Mouse (Mus musculus) left cerebral cortex, adult 2 months (tissue): ENCODE data around the gene Cald1. TPM values are rescaled to one million over a fixed set of nuclear protein-coding genes. Genes with fewer than 3 reads are reported as not detected.

Experiments
- DNase-seq, 2 experiments: peaks; one replicate each; pipeline ENCODE4 v3.0.0; 2021 to 2022; ENCODE audit warnings: low spot score in 2 of 2, mixed read lengths in 1 of 2; ENCODE audit errors: extremely low spot score in 1 of 2
- H3K27ac ChIP-seq: fragments of 200-600 bp; 2 replicates; pipeline ENCODE4 v1.8.1; 2022
- H3K4me3 ChIP-seq: fragments of 200-600 bp; 2 replicates; pipeline ENCODE4 v1.8.1; 2022
- CTCF ChIP-seq: fragments of 200-600 bp; IDR thresholded peaks from 2 replicates; pipeline ENCODE4 v1.8.1; 2022; ENCODE audit warnings: antibody characterized with exemption, mild to moderate bottlenecking, moderate library complexity
- intact Hi-C: fragments of 180-260 bp; cut with DNase I; formaldehyde crosslinking; loops from one replicate; pipeline ENCODE4 v1.15.1; 2025
- total RNA-seq, 2 experiments: library from RNA; stranded (reverse); gene quantifications; 2 replicates each; pipeline ENCODE4 v1.2.3; 2021

The Cald1 gene
- total RNA-seq, 2 experiments from 2014 or later: 20.9 to 22.4 TPM

- intact Hi-C loops: no loop called here
- Histone ChIP-seq H3K4me3 (no peak overlapping the region), H3K27ac (no peak overlapping the region)
- no peak for DNase-seq
- no peak for TF ChIP-seq CTCF
These were observed 199.6 kb downstream of the Cald1 start for GRCm38 (mm10) chr6:34797887-34798286.

DNA sequence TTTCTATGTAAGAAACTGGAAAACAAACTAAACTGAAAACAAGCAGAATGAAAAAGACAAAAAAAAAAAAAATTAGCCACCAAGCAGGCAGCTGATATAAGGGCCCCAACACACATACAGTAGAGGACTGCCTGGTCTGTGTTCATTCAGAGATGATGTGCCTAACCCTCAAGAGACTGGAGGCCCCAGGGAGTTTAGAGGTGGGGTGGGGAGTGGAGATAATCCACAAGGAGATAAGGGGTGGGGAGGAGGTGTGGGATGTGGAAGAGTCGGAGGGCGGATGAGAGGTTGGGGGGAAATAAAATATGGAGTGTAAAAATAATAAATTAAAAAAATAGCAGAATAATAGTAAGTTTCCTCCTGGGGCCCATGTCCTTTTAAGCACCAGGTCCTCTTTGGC lies 207.3 kb downstream of the Cald1 start:
- no peak for TF ChIP-seq CTCF
- Histone ChIP-seq H3K4me3 (no peak overlapping the region), H3K27ac (no peak overlapping the region)
- intact Hi-C loops: no loop called here
- DNase-seq: no peak

DNA sequence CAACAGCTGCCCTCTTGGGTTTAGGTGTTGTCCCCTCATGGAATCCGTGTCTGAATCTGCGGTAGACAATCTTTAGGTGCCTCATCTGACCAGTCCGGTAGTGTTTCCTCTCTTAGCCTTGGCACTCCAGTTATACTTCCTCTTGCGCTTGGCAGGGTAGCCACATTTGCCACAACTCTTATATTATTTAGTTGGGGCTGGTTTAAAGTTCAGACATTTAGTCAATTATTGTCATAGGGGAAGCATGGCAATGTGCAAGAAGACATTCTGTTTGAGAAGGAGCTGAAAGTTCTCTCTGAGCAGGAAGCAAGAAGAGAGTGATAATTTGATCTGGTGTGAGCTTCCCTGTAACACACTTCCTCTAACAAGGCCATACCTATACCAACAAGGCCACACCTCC lies 212.4 kb downstream of the Cald1 start:
- no peak overlapping the region for H3K4me3 ChIP-seq
- no peak for DNase-seq
- intact Hi-C loops: no loop called here
- no peak overlapping the region for H3K27ac ChIP-seq
- no peak for TF ChIP-seq CTCF

GRCm38 (mm10) chr6:34824406-34824805 lies 226.1 kb downstream of the Cald1 start:
- no peak overlapping the region for H3K4me3 ChIP-seq
- peak in 1 of 2 experiments; percentile 13 for DNase-seq
- TF ChIP-seq CTCF: no peak
- no peak overlapping the region for H3K27ac ChIP-seq
- intact Hi-C loops: no loop called here

Other genes with a start within 250 kb of the Cald1 start
- gene Akr1b8, start 244.4 kb upstream of the Cald1 start, total RNA-seq: under 1 TPM; 0.26 to 0.68 TPM
- 10 to 100 TPM; 21.0 to 24.2 TPM for gene Akr1b10, start 214.3 kb upstream of the Cald1 start, total RNA-seq
- not detected for gene Akr1b7, start 186.2 kb upstream of the Cald1 start, total RNA-seq
- gene Bpgm, start 122.3 kb upstream of the Cald1 start, total RNA-seq: 10 to 100 TPM; 56.1 to 58.7 TPM
- 10 to 100 TPM; 13.8 to 14.3 TPM for gene Agbl3, start 181.9 kb downstream of the Cald1 start, total RNA-seq